Mouse (Mus musculus) liver, adult 2 months (tissue): ENCODE data around the gene Tnfrsf1b.

Experiments used
- CTCF ChIP-seq: fragments of 200-500 bp; IDR thresholded peaks from 2 replicates; pipeline ENCODE4 v1.5.1; 2011; ENCODE audit warnings: low read depth, low read length, control low read depth
- POLR2A ChIP-seq: fragments of 200-500 bp; IDR thresholded peaks from 2 replicates; pipeline ENCODE4 v1.6.1; 2011; ENCODE audit warnings: low read length, control low read depth; ENCODE audit not compliant: insufficient read depth; ENCODE audit errors: extremely low read depth

- TF ChIP-seq CTCF = no peak
- no peak for TF ChIP-seq POLR2A
Measured at GRCm38 (mm10) chr4:145211076-145211475, 35.6 kb downstream of the Tnfrsf1b start.
